Comparison of ENCODE assay signal across 8 mouse cellular contexts in genomic region chr12:77667875-77668204, GRCm38 (mm10).
A peak's percentile ranks its signal among the peaks of the same experiment; 100 is the strongest.
DNase-seq lines count a peak whose midpoint lies in the region; ATAC-seq lines count a peak whose summit lies in the region.

No protein-coding gene starts in this region.

- peak; percentile 74 for DNase-seq in NIH3T3 (ENCODE audit: low read depth)
- DNase-seq in layer of hippocampus, postnatal 36 days, result peak; percentile 65 to 66
- peak; percentile 77 for DNase-seq in midbrain, embryonic 10.5 days (ENCODE audit: low spot score)
- peak; percentile 52 for DNase-seq in skeletal muscle tissue, adult 2 months (ENCODE audit: low read depth, low spot score)

- H3K36me3 ChIP-seq in forebrain, embryonic 16.5 days (ENCODE audit: control insufficient read depth, insufficient read depth), result no peaks in the 10 kb centered on the region
- no peaks in the 10 kb centered on the region for H3K36me3 ChIP-seq in hindbrain, embryonic 16.5 days (ENCODE audit: control insufficient read depth, insufficient read depth, low read length)
- H3K36me3 ChIP-seq in midbrain, embryonic 10.5 days, result no peaks in the 10 kb centered on the region

- WGBS in forebrain, embryonic 16.5 days, result under 1% methylated on average over 6 of the region's 6 CpGs
- 4% methylated on average over 6 of the region's 6 CpGs for WGBS in hindbrain, embryonic 16.5 days
- 3% methylated on average over 6 of the region's 6 CpGs for WGBS in midbrain, embryonic 10.5 days

- H3K4me3 ChIP-seq in forebrain, embryonic 16.5 days (replicated peaks; ENCODE audit: low read length), result no peak overlapping the region
- H3K4me3 ChIP-seq in hindbrain, embryonic 16.5 days (ENCODE audit: low read length), result no peak overlapping the region
- no peak overlapping the region for H3K4me3 ChIP-seq in midbrain, embryonic 10.5 days

- H3K9ac ChIP-seq in forebrain, embryonic 16.5 days (replicated peaks; ENCODE audit: low read depth, low read length), result no peak overlapping the region
- H3K9ac ChIP-seq in hindbrain, embryonic 16.5 days (ENCODE audit: low read depth, low read length), result no peak overlapping the region

- no peaks in the 10 kb centered on the region for H3K9me3 ChIP-seq in forebrain, embryonic 16.5 days (ENCODE audit: control insufficient read depth, low read length)
- no peaks in the 10 kb centered on the region for H3K9me3 ChIP-seq in hindbrain, embryonic 16.5 days (ENCODE audit: control insufficient read depth, low read length)
- H3K9me3 ChIP-seq in midbrain, embryonic 10.5 days (replicated peaks), result no peaks in the 10 kb centered on the region

- peak; percentile 45; the same call in 1 of the 2 replicates for ATAC-seq in cerebellum, adult (ENCODE audit: insufficient number of reproducible peaks, low FRiP score, low TSS enrichment)
- ATAC-seq in forebrain, embryonic 16.5 days, result peak; percentile 79
- ATAC-seq in hindbrain, embryonic 16.5 days, result peak; percentile 59; the same call in 1 of the 2 replicates
- no peak for ATAC-seq in erythroid progenitor cell, adult 5-6 weeks (replicated peaks; ENCODE audit: low FRiP score, poor library complexity, severe bottlenecking)

- no peak overlapping the region for H3K27ac ChIP-seq in forebrain, embryonic 16.5 days (ENCODE audit: low read length)
- H3K27ac ChIP-seq in hindbrain, embryonic 16.5 days (ENCODE audit: low read depth, low read length), result no peak overlapping the region
- peak overlapping the region; percentile 47; the same call in 1 of the 2 replicates for H3K27ac ChIP-seq in midbrain, embryonic 10.5 days (replicated peaks)

- no peaks in the 10 kb centered on the region for H3K27me3 ChIP-seq in forebrain, embryonic 16.5 days (replicated peaks; ENCODE audit: control insufficient read depth, insufficient read depth, low read length)
- no peaks in the 10 kb centered on the region for H3K27me3 ChIP-seq in hindbrain, embryonic 16.5 days (replicated peaks; ENCODE audit: control insufficient read depth, insufficient read depth, low read length)
- H3K27me3 ChIP-seq in midbrain, embryonic 10.5 days (ENCODE audit: low read depth, poor library complexity, severe bottlenecking), result peaks cover 57% of the 10 kb centered on the region

- H3K4me2 ChIP-seq in forebrain, embryonic 16.5 days (ENCODE audit: low read length), result no peak overlapping the region
- H3K4me2 ChIP-seq in hindbrain, embryonic 16.5 days (ENCODE audit: low read length), result no peak overlapping the region

- 0 out of 2 replicates have a peak, but pooled peaks cover 3% of the 10 kb centered on the region for H3K4me1 ChIP-seq in forebrain, embryonic 16.5 days (replicated peaks; ENCODE audit: control insufficient read depth, insufficient read depth, low read length)
- H3K4me1 ChIP-seq in hindbrain, embryonic 16.5 days (ENCODE audit: control insufficient read depth, insufficient read depth, low read depth, low read length), result peaks cover 3% of the 10 kb centered on the region; the same call in 1 of the 2 replicates
- H3K4me1 ChIP-seq in midbrain, embryonic 10.5 days, result peaks cover 37% of the 10 kb centered on the region
